Mouse (Mus musculus) CH12.LX (cell line): ENCODE measurements around the gene Apoa1.

Experiments
- CTCF ChIP-seq, 2 experiments: IDR thresholded peaks in 1 of 2; conservative IDR thresholded peaks in 1 of 2; 2 replicates each; pipeline ENCODE4 v1.5.1; 2011 to 2012; ENCODE audit warnings: low read depth in 2 of 2, low read length in 2 of 2, improper control_type of control experiment in 1 of 2, inconsistent platforms in 1 of 2, mild to moderate bottlenecking in 1 of 2, moderate library complexity in 1 of 2
- POLR2A ChIP-seq: IDR thresholded peaks from 2 replicates; pipeline ENCODE4 v1.6.1; 2011; ENCODE audit warnings: low read depth, mild to moderate bottlenecking, improper control_type of control experiment, low read length
- USF1 ChIP-seq: IDR thresholded peaks from 2 replicates; pipeline ENCODE4 v1.6.1; 2014; ENCODE audit warnings: low read depth, mild to moderate bottlenecking, inconsistent platforms, low read length, improper control_type of control experiment

GRCm38 (mm10) chr9:46256177-46256576 is 27.8 kb downstream of the Apoa1 start:
- no peak for TF ChIP-seq CTCF (conservative IDR thresholded peaks at IDR 0.05 in 1 of 2, IDR thresholded peaks at IDR 0.05 in 1 of 2; ENCODE audit: low read depth in 2 of 2, low read length in 2 of 2)
- no peak for TF ChIP-seq POLR2A
- TF ChIP-seq USF1: no peak
